Mouse (Mus musculus) heart, embryonic 16.5 days (tissue): ENCODE measurements at regions not wholly inside any gene's neighbourhood (a gene's known extent, or its start where the extent isn't known, plus 50 kb on each side); places are given as distances from the start of the nearest gene placed in this dataset.
A peak's percentile ranks its signal among the peaks of the same experiment; 100 is the strongest.

ENCODE experiments used
- ATAC-seq: fragments of 200-750 bp; cut with Nextera tagmentation; replicated peaks from 2 replicates; pipeline ENCODE4 v1.8.0; 2017; ENCODE audit warnings: moderate number of reproducible peaks; ENCODE audit not compliant: insufficient read depth, low FRiP score; ENCODE audit errors: extremely low read depth
- H3K27ac ChIP-seq: fragments of 300-500 bp; sonication (generic); 2 replicates; pipeline ENCODE4 v1.5.1; 2014; ENCODE audit warnings: mild to moderate bottlenecking, low read length, control low read depth, moderate library complexity
- H3K27me3 ChIP-seq: fragments of 300-500 bp; sonication (generic); 2 replicates; pipeline ENCODE4 v1.6.1; 2014; ENCODE audit warnings: low read length, mixed read lengths; ENCODE audit not compliant: control insufficient read depth, insufficient read depth
- H3K36me3 ChIP-seq: fragments of 300-500 bp; sonication (generic); 2 replicates; pipeline ENCODE4 v1.6.1; 2014; ENCODE audit not compliant: control insufficient read depth, insufficient read depth
- H3K4me1 ChIP-seq: fragments of 300-500 bp; sonication (generic); 2 replicates; pipeline ENCODE4 v1.6.1; 2014; ENCODE audit warnings: low read length, mixed read lengths; ENCODE audit not compliant: control insufficient read depth, insufficient read depth
- H3K4me2 ChIP-seq: fragments of 300-500 bp; sonication (generic); 2 replicates; pipeline ENCODE4 v1.6.1; 2014; ENCODE audit warnings: low read depth, mild to moderate bottlenecking, control low read depth, low read length
- H3K4me3 ChIP-seq: fragments of 300-500 bp; sonication (generic); 2 replicates; pipeline ENCODE4 v1.5.1; 2014; ENCODE audit warnings: mild to moderate bottlenecking, control low read depth, low read length
- H3K9ac ChIP-seq: fragments of 300-500 bp; sonication (generic); 2 replicates; pipeline ENCODE4 v1.6.1; 2014; ENCODE audit warnings: low read length, control low read depth
- H3K9me3 ChIP-seq: fragments of 300-500 bp; sonication (generic); replicated peaks from 2 replicates; pipeline ENCODE4 v1.6.1; 2016; ENCODE audit warnings: low read length; ENCODE audit not compliant: control insufficient read depth
- WGBS: fragments of 180-500 bp; shearing (Covaris S2); extraction: QIAGEN DNeasy Blood & Tissue Kit; methylation state at CpG from one replicate; pipeline ENCODE4 v1.1.7; 2014; 5-methylcytosine and 5-hydroxymethylcytosine counted together

GRCm38 (mm10) chr8:116837991-116838390 lies 83.3 kb downstream of the Cmc2 start:
- WGBS, result 70% methylated on average over 2 of the region's 2 CpGs
- H3K4me3 ChIP-seq, result no peak overlapping the region
- no peaks in the 10 kb centered on the region; the same call in 1 of the 2 replicates for H3K27me3 ChIP-seq
- H3K27ac ChIP-seq, result no peak overlapping the region
- H3K9ac ChIP-seq, result no peak overlapping the region
- ATAC-seq, result no peak
- H3K9me3 ChIP-seq, result no peaks in the 10 kb centered on the region
- no peaks in the 10 kb centered on the region for H3K4me1 ChIP-seq
- no peaks in the 10 kb centered on the region for H3K36me3 ChIP-seq
- no peak overlapping the region for H3K4me2 ChIP-seq

DNA sequence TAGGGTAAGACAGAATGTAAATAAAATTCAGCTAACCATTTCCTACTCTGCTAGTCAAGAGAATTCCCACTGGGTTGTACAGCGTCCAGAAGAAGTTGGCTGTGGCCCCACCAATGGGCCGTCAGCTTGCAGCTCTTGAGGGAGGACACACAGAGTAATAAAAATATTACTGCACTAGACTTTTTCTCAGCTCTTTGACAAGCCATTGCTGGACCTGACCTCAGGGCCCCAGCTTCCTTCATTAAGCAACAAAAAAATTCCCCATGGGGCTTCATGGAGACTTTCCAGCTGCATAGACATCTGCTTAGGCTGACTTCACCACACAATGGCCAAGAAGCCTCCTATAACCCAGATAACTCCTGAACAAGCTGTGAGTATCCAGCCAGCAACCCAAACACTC lies 89.1 kb downstream of the Cmc2 start:
- 62% methylated on average over 2 of the region's 2 CpGs for WGBS
- no peak overlapping the region for H3K27ac ChIP-seq
- peak; percentile 55; the same call in 1 of the 2 replicates for ATAC-seq

DNA sequence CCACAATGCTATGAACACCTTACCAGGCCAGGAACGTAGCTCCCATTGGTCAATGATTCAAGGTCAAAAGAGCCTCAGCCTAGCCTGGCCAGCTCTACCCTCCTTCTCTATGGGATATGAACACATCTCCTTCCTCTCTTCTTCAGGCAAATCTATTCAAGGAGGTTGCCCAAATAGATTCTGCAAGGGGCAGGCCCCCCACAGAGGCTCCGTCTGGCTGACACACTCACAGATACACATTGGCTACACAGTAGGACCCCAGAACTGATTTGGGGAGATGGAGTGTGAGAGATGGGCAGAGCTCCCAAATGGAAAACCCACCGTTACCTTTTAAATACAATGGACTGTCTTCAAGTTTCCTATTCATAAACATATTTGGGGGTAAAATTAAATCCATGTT lies 91.6 kb downstream of the Cmc2 start:
- no peak for ATAC-seq
- H3K4me3 ChIP-seq, result no peak overlapping the region
- no peak overlapping the region for H3K27ac ChIP-seq
- 0 out of 2 replicates have a peak, but pooled peaks cover 3% of the 10 kb centered on the region for H3K9me3 ChIP-seq
- H3K36me3 ChIP-seq, result no peaks in the 10 kb centered on the region
- H3K27me3 ChIP-seq, result no peaks in the 10 kb centered on the region
- no peaks in the 10 kb centered on the region for H3K4me1 ChIP-seq
- no peak overlapping the region for H3K9ac ChIP-seq
- 87% methylated on average over 3 of the region's 3 CpGs for WGBS
- no peak overlapping the region for H3K4me2 ChIP-seq

More for the DNA sequence above, 89.1 kb downstream of the Cmc2 start:
- H3K9ac ChIP-seq, result no peak overlapping the region
- 0 out of 2 replicates have a peak, but pooled peaks cover 1% of the 10 kb centered on the region for H3K9me3 ChIP-seq
- H3K36me3 ChIP-seq, result no peaks in the 10 kb centered on the region
- no peak overlapping the region for H3K4me2 ChIP-seq
- H3K4me1 ChIP-seq, result no peaks in the 10 kb centered on the region
- no peaks in the 10 kb centered on the region for H3K27me3 ChIP-seq
- no peak overlapping the region for H3K4me3 ChIP-seq

- Histone ChIP-seq H3K9me3 (0 out of 2 replicates have a peak, but pooled peaks cover 6% of the 10 kb centered on the region), H3K4me1 (no peaks in the 10 kb centered on the region), H3K9ac (no peak overlapping the region), H3K27ac (no peak overlapping the region), H3K27me3 (no peaks in the 10 kb centered on the region), H3K4me3 (no peak overlapping the region), H3K4me2 (no peak overlapping the region), H3K36me3 (no peaks in the 10 kb centered on the region)
- WGBS, result 80% methylated on average over 8 of the region's 8 CpGs
- no peak for ATAC-seq
Observed at GRCm38 (mm10) chr8:116828220-116828619, 93.0 kb downstream of the Cmc2 start.

GRCm38 (mm10) chr8:116827141-116827540 lies 94.1 kb downstream of the Cmc2 start:
- Histone ChIP-seq H3K4me1 (no peaks in the 10 kb centered on the region), H3K4me2 (no peak overlapping the region), H3K27ac (no peak overlapping the region), H3K9ac (no peak overlapping the region), H3K27me3 (no peaks in the 10 kb centered on the region), H3K4me3 (no peak overlapping the region), H3K36me3 (no peaks in the 10 kb centered on the region), H3K9me3 (0 out of 2 replicates have a peak, but pooled peaks cover 6% of the 10 kb centered on the region)
- no peak for ATAC-seq
- WGBS, result 98% methylated on average over 13 of the region's 13 CpGs

- H3K4me3 ChIP-seq, result peak overlapping the region; percentile 19
- peak overlapping the region; percentile 56 for H3K27ac ChIP-seq
- peak overlapping the region; percentile 27 for H3K4me2 ChIP-seq
- H3K4me1 ChIP-seq, result peaks cover 10% of the 10 kb centered on the region
- H3K27me3 ChIP-seq, result no peaks in the 10 kb centered on the region
- peaks cover 2% of the 10 kb centered on the region; the same call in 1 of the 2 replicates for H3K9me3 ChIP-seq
- 23% methylated on average over 10 of the region's 10 CpGs for WGBS
- ATAC-seq, result peak; percentile 81
- H3K36me3 ChIP-seq, result no peaks in the 10 kb centered on the region
- no peak overlapping the region for H3K9ac ChIP-seq
Observed at GRCm38 (mm10) chr8:116814118-116814851, 81.5 kb upstream of the Cdyl2 start.

GRCm38 (mm10) chr8:116801313-116801712 lies 68.5 kb upstream of the Cdyl2 start:
- no peak overlapping the region for H3K9ac ChIP-seq
- no peak overlapping the region for H3K4me3 ChIP-seq
- peaks cover 9% of the 10 kb centered on the region; the same call in 1 of the 2 replicates for H3K9me3 ChIP-seq
- no peaks in the 10 kb centered on the region for H3K36me3 ChIP-seq
- 92% methylated on average over 32 of the region's 32 CpGs for WGBS
- H3K4me2 ChIP-seq, result no peak overlapping the region
- no peak overlapping the region for H3K27ac ChIP-seq
- no peaks in the 10 kb centered on the region for H3K27me3 ChIP-seq
- no peaks in the 10 kb centered on the region for H3K4me1 ChIP-seq
- ATAC-seq, result no peak

DNA sequence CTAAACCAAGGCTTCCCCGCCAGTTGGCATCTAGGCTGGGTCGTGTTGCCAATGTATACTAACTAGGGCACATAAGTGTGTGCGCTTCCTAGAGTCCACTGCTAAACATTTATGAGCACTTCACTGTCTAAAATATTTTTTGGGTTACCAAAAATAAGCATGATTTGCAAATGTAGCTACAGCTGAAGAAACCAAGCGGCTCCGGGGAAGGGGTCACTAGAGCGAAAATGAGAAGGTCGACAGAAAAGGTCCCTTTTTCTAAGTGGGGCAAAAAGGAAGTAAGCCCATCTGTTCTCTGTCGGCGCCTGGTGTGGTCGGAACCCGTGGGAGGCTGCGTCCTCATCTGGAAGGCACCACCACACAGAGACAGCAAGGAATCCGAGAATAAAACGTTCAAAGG lies 67.8 kb upstream of the Cdyl2 start:
- no peak overlapping the region for H3K27ac ChIP-seq
- H3K4me1 ChIP-seq, result no peaks in the 10 kb centered on the region
- no peak overlapping the region for H3K9ac ChIP-seq
- WGBS, result 84% methylated on average over 14 of the region's 14 CpGs
- H3K9me3 ChIP-seq, result peaks cover 11% of the 10 kb centered on the region; the same call in 1 of the 2 replicates
- no peaks in the 10 kb centered on the region for H3K27me3 ChIP-seq
- ATAC-seq, result no peak
- H3K4me3 ChIP-seq, result no peak overlapping the region
- no peak overlapping the region for H3K4me2 ChIP-seq
- no peaks in the 10 kb centered on the region for H3K36me3 ChIP-seq

DNA sequence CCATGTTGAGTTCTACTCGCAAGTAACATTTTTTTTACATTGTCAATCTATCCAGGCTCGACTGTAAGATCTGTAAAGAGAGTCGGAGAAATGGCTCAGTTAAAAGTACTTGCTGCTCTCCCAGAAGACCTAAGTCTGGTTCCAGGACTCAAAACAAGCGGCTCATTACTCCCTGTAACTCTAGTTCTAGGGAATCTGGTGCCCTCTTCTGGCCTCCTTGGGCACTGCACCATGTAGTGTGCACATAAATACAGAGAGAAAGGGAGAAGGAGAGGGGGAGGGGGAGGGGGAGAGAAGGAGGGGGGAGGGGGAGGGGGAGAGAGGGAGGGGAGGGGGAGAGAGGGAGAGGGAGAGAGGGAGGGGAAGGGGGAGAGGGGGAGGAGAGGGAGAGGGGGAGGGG lies 66.2 kb upstream of the Cdyl2 start:
- Histone ChIP-seq H3K4me3 (no peak overlapping the region), H3K4me2 (no peak overlapping the region), H3K27ac (no peak overlapping the region), H3K4me1 (no peaks in the 10 kb centered on the region), H3K9ac (no peak overlapping the region), H3K27me3 (no peaks in the 10 kb centered on the region), H3K9me3 (peaks cover 11% of the 10 kb centered on the region; the same call in 1 of the 2 replicates), H3K36me3 (no peaks in the 10 kb centered on the region)
- 88% methylated on average over 4 of the region's 4 CpGs for WGBS
- ATAC-seq, result no peak
